Mouse (Mus musculus) kidney, adult 18-20 months (tissue): Measurements from ENCODE around the gene Adcy2.

Experiments
- DNase-seq: peaks from one replicate; pipeline ENCODE4 v3.0.0; 2021

Adcy2 gene

GRCm38 (mm10) chr13:68605689-68606126, 393.6 kb downstream of the Adcy2 start:
- DNase-seq: peak; percentile 38

DNA sequence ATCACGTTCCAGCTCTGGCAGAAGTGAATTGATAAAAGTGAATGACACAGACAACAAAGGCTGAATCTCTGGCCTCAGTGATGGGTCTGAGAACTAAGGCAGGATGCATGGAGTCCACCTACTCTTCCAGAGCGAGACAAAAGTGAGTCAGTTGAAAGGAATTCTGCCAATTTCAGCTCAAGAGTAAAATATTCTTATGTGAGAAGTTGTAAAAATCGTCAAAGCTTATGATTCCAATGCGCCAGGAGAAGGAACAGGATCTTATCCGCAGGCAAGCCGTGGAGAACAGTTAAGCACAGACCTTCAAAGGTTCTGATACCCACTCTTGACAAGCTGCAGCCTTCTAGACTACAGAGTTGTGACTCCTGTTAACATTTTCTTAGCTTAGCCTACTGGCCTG, 396.3 kb downstream of the Adcy2 start:
- DNase-seq: no peak

DNA sequence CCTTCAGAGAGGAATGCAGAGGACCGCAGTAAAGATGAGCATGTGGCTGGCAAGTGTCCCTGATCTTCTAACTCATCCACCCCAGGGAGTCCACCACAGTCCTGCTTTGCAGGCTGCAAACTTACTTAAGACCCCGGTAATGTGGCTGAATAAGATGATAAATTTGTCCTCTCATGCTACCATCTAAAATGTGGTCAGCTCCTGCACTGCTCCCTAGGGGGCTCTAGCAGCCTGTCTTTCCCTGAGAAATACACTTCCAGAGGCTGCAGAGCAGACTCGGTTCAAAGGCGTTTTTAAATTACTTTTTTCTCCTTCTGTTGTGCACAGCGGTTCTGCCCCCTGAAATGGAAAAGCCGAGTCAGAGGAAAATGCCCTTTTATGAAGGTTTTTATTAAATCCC, 398.2 kb downstream of the Adcy2 start:
- no peak for DNase-seq

DNA sequence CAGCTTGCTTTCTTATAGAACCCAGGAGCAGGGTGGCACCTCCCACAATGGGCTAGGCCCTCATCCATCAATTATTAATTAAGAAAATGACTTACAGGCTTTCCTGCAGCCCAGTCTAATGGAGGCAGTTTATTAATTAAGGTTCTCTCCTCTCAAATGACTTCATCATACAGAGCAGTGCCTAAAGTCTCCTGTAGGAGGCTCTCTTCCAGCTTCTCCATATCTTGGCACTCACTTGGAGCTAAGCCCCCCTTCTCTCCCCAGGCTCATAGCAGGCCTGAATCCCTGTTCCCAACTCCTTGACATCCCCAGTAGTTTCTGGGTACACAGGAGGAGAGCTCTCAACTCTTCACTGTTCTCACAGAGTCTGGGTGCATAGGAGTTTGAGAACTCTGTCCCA, 400.4 kb downstream of the Adcy2 start:
- no peak for DNase-seq

- DNase-seq: no peak
Observed at GRCm38 (mm10) chr13:68597667-68598066, 401.7 kb downstream of the Adcy2 start.

DNA sequence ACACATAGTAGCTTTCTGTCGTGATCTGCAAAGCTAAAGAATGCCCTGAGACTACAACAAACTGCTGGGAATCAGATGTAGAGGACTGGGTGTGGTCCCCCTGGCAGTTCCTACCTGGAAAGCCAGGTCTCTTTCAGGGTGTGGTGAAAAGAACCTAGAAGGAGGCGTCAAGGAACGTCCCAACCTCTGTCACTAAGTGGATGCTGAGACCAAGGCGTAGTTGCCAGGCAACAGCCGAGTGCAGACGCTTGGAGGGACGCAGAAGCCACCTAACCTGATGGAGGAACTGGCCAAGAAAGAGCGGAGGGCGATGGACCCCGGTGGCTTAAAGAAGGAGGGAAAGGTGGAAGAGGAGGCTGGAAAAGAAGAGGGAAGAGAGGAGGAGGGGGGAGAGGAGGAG, 402.1 kb downstream of the Adcy2 start, which contains the start of gene 1700001L19Rik:
Gene 1700001L19Rik (plus strand): TSS at position 223 of the 400 bp plus-strand sequence.
- no peak for DNase-seq

DNA sequence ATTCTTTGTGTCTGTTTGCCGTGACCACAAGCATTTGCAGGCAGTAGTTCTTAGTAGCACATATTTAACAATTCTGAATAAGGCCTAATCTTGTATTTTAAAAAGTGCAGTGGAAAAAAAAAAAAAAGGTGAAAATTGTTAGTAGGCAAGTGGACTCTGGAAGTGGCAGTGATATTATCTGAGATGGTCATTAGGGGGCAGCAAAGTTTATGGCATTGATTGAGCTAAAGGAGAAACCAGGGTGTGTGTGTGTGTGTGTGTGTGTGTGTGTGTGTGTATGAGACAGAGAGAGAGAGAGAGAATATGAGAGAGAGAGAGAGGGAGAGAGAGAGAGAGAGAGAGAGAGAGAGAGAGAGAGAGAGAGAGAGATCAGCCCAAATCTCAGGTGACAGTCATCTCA, 405.5 kb downstream of the Adcy2 start:
- DNase-seq: no peak

DNA sequence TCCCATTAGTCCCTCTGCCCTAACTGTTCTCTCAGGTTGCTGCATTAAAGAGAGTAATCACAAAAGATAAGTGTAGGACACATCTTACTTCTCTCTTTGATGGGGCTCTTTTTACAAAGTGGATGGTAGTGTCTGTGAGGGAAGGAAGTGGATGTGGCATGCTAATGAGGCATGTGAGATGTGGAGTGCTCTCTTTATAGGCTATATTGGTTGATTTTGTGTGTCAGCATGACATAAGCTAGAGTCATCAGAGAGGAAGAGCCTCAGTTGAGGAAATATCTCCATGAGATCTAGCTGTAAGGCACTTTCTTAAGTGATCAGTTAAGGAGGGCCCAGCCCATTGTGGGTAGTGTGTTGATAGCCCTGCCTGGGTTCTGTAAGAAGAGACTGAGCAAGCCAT, 411.0 kb downstream of the Adcy2 start:
- no peak for DNase-seq

- no peak for DNase-seq
Observed at GRCm38 (mm10) chr13:68585441-68585840, 413.9 kb downstream of the Adcy2 start.

- DNase-seq: no peak
Observed at GRCm38 (mm10) chr13:68583961-68584360, 415.4 kb downstream of the Adcy2 start.

DNA sequence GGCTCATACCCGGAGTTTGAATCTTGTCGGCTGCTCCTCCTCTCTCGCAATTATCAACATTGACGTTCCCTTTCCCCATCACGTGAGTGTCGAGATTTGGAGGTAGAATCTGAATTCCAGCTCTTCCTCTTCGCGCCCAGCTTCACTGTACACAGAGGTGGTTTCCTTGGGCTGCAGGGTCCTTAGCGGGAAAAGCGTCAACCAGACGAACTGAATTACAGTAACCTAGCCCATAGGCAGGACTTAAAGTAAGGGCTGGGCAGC, 416.9 kb downstream of the Adcy2 start:
- DNase-seq: no peak

DNA sequence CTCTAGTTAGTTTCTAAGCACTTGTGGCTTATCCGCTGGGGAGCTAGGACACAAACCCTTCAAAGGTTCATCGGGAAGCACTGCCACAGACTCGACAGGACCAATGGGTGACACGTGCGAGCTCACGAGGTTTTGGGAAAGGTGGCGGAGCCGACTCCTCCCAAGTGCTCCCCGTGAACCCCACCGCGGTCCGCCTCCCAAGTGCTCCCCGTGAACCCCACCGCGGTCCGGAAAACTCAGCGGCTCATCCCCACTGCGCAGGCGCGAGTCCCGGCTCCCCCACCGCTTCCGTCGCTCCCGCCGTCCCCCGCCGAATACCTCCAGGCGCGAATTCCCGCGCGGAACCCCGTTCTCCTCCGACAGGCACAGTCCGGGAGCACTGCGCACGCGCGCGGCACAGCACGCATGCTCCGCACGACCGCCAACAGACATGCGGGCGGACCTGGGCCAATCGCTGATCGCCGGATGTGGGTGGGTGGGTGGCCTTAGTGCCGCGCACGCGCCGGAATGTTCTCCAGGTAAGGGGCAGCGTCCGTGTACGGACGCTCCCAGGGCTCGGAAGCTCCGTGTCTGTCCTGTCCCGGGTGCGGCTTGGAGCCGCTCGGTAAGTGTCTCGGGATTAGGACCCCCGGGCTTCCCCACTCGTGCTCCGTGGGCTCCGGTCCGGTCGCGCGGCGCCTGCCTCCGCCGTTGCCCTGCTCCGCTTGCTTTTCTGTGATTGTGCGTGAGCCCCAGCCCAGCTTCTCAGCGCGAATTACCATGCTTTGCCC, 417.4 kb downstream of the Adcy2 start, which contains the start of the genes Mtrr and Fastkd3:
Gene Mtrr (minus strand): TSS at position 403 of the 770 bp plus-strand sequence.
Gene Fastkd3 (plus strand): TSS at position 488 of the 770 bp plus-strand sequence.
- peak; percentile 97 for DNase-seq

DNA sequence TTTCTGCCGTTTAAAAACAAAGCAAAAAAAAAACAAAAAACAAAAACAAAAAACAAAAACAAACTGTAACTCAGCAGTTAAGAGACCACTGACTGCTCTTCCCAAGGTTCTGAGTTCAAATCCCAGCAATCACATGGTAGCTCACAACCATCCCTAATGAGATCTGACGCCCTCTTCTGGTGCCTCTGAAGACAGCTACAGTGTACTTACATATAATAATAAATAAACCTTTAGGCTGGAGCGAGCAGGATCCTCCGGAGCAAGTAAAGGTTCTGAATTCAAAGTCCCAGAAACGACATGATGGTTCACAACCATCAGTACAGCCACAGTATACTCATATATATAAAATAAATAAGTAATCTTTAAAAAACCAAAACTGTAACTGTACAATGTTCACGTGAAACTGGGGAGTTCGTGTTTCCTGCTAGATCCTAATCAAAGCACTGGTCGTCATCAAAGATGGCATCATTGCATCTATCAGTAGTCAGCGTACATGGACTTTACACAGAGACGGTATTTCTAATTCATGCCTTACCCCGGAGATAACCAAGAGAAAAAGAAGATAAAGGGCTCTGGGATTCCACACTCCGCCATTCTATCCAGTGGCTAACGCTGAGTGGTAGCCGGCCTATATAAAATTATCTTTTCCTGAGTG, 418.1 kb downstream of the Adcy2 start:
- DNase-seq: no peak

- DNase-seq: no peak
Observed at GRCm38 (mm10) chr13:68577945-68578344, 421.4 kb downstream of the Adcy2 start.

- no peak for DNase-seq
Observed at GRCm38 (mm10) chr13:68574398-68574797, 424.9 kb downstream of the Adcy2 start.

DNA sequence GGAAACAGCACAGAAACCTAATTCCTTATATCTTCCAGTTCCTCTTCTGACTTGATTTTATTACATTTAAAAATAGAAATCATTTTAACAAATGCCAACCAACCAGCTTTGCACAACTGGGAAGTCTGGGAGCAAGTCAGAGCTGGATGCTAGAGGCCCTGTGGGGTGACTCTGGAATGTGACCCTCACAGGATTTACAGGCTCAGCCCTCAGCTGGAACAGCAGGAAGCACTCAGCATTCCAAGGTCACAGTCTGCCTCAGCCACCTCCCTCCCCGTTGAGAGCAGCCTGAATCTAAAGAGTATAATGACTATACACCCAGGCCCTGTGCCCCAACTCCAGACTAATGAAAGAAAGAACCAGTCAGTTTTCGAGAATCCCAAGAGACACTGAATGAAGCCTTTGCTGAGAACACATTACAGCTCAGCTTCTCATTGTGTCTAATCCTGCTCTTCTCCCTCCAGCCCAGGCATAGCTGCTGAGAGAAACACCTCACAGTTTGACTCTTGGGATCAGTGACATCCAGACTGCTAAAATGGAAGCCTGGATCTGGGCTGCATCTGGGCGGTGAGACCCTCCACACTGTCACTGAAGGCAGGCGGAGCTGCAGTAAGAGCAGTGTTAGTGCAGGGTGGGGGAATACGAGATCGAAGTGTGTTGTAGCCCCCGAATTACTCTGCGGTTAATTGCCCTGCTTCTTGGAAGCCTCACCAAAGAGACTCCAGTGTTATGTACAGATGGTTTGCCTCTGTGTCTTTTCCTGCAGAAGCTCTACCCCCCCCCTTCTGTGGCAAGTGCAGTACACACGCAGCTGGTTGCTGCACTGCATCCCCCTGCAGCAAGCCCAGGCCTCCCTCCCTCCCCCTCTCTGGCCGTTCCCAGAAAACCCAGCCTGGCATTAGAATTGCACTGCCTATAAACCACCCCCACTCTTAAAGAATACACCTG, 426.1 kb downstream of the Adcy2 start:
- peak; percentile 43 for DNase-seq

- DNase-seq: no peak
Observed at GRCm38 (mm10) chr13:68572247-68572646, 427.1 kb downstream of the Adcy2 start.
